Mouse (Mus musculus): Measurements from ENCODE around the gene Lix1l.

- TF ChIP-seq POLR2A (IDR thresholded peaks at IDR 0.05; ENCODE audit: control insufficient read depth, low read depth, low read length) = no peak
- TF ChIP-seq CTCF (IDR thresholded peaks at IDR 0.05; ENCODE audit: control insufficient read depth, insufficient read depth, insufficient replicate concordance, low read depth, low read length) = no peak
Observed at GRCm38 (mm10) chr3:96596228-96596707, 4.7 kb upstream of the Lix1l start, which contains the start of gene Ankrd34a.
